Mouse (Mus musculus): ENCODE data around the gene Vps8. TPM values are rescaled to one million over a fixed set of nuclear protein-coding genes. Genes with fewer than 3 reads are reported as not detected.

Vps8 gene
- polyA plus RNA-seq, 1 experiment from 2014 or later: 18.9 TPM

DNA sequence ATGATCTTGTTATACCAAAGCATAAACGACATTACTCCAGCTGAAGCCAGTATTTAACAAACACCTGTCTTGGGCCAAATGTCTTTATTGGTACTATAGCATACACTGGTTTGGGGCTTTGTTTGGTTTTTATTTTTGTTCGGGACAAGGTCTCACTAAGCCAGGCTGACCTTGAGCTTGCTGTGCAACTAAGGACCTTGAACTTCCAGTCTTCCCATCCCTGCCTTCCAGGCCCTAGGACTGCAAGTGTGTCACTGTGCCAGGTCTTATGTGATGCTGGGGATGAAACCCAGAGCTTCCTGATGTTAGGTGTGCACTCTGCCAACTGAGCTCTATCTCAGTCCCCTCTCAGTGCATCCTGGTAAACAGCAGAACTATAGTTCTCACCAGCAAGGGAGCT, 168.6 kb downstream of the Vps8 start:
- WGBS: 86% methylated on average over 2 of the region's 2 CpGs
- H3K4me1 ChIP-seq: no peaks in the 10 kb centered on the region

DNA sequence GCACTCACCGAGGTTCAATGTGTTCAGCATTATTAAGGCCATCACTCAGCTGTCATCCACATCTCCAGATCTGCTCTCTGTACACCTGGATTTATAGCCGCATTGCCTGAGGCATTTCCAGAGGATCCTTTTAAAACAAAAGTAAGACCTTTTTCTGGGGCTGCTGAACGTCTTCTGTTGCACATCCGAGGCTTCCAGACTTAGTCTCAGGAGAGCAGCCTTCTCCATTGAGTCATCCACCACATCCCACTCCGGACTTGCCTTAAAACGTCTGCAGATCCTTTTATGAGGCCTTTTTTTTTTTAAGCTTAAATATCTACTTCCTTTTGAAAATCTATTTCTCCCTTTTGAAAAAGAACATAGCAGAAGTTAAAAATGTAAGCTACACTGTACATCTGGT, 172.6 kb downstream of the Vps8 start:
- WGBS: 87% methylated on average over 6 of the region's 6 CpGs
- Histone ChIP-seq H3K9me3 (replicated peaks) (no peaks in the 10 kb centered on the region), H3K4me1 (no peaks in the 10 kb centered on the region), H3K27ac (replicated peaks) (no peak overlapping the region), H3K27me3 (ENCODE audit: low read depth, poor library complexity, severe bottlenecking) (no peaks in the 10 kb centered on the region), H3K4me3 (no peak overlapping the region), H3K36me3 (0 out of 2 replicates have a peak, but pooled peaks cover 2% of the 10 kb centered on the region)
- DNase-seq (ENCODE audit: low spot score): no peak

More for the DNA sequence above, 168.6 kb downstream of the Vps8 start:
- no peaks in the 10 kb centered on the region for H3K27me3 ChIP-seq (ENCODE audit: low read depth, poor library complexity, severe bottlenecking)
- H3K27ac ChIP-seq (replicated peaks): no peak overlapping the region
- DNase-seq (ENCODE audit: low spot score): no peak
- H3K9me3 ChIP-seq (replicated peaks): no peaks in the 10 kb centered on the region
- no peaks in the 10 kb centered on the region for H3K36me3 ChIP-seq
- no peak overlapping the region for H3K4me3 ChIP-seq

DNA sequence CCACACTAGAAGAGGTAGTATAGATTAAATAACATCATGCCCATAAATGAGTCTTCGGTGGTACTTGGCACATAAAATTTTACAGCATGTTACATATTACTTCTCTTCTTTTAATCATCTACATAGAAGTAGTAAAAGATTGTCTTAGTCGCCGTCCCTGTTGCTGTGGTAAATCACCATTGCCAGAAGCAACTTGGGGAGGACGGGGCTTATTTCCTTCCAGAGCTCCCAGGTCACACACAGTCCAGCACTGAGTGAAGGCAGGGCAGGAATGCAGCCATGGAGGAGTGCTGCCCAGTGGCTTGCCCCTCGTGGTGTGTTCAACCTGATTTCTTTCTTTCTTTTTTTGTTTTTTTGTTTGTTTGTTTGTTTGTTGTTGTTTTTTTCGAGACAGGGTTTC, 181.4 kb downstream of the Vps8 start:
- peak; percentile 4 for DNase-seq (ENCODE audit: low spot score)
- no peak overlapping the region for H3K4me3 ChIP-seq
- H3K4me1 ChIP-seq: peaks cover 7% of the 10 kb centered on the region; the same call in 1 of the 2 replicates
- H3K36me3 ChIP-seq: no peaks in the 10 kb centered on the region
- H3K9me3 ChIP-seq (replicated peaks): no peaks in the 10 kb centered on the region
- H3K27ac ChIP-seq (replicated peaks): no peak overlapping the region
- 85% methylated on average over 6 of the region's 6 CpGs for WGBS
- no peaks in the 10 kb centered on the region for H3K27me3 ChIP-seq (ENCODE audit: low read depth, poor library complexity, severe bottlenecking)

DNA sequence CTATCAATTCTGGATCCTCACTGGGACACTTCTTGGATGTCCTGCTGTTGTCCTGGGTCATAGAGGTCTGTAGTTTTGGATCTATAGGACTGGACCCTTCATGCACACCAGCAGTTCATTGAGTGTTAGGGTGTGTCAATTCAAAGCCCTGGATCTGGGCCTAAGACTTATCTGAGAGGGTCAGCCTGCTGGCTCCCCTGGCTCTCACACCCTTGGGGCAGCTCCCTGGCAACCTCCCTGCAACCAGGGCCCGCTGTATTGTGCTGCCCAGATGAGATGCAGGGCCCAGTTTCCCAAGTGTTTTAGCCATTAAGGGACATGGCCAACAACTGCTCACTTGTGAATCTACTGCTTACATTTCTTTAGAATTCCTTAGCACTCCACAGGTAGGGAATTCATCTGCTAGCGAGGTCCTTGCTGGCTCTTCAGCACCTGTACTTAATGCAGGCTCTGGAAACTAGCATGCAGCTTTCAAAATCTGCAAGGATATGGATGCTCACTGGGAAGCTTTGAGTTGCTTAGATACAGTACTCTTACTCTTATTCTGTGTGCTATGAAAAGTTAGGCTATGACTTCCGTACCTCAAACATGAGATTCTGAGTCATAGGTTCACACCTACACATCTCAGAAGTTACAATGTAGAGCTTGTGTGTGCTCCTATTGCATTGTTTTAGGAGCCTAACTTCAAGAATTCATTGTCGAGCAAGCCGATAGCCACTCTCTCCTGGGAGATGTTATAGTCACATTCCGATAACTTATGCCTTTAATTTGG, 183.5 kb downstream of the Vps8 start:
- DNase-seq (ENCODE audit: low spot score): peak; percentile 7
- WGBS: 90% methylated on average over 6 of the region's 6 CpGs
- no peaks in the 10 kb centered on the region for H3K9me3 ChIP-seq (replicated peaks)

GRCm38 (mm10) chr16:21607021-21607650, 184.2 kb downstream of the Vps8 start:
- Histone ChIP-seq H3K27me3 (ENCODE audit: low read depth, poor library complexity, severe bottlenecking) (no peaks in the 10 kb centered on the region), H3K4me1 (peaks cover 7% of the 10 kb centered on the region; the same call in 1 of the 2 replicates), H3K27ac (replicated peaks) (no peak overlapping the region), H3K4me3 (no peak overlapping the region), H3K9me3 (replicated peaks) (no peaks in the 10 kb centered on the region), H3K36me3 (no peaks in the 10 kb centered on the region)
- 88% methylated on average over 8 of the region's 8 CpGs for WGBS
- peak; percentile 0 for DNase-seq (ENCODE audit: low spot score)

More for the DNA sequence above, 183.5 kb downstream of the Vps8 start:
- no peak overlapping the region for H3K4me3 ChIP-seq
- no peaks in the 10 kb centered on the region for H3K36me3 ChIP-seq
- H3K4me1 ChIP-seq: peaks cover 7% of the 10 kb centered on the region; the same call in 1 of the 2 replicates
- no peaks in the 10 kb centered on the region for H3K27me3 ChIP-seq (ENCODE audit: low read depth, poor library complexity, severe bottlenecking)
- no peak overlapping the region for H3K27ac ChIP-seq (replicated peaks)

DNA sequence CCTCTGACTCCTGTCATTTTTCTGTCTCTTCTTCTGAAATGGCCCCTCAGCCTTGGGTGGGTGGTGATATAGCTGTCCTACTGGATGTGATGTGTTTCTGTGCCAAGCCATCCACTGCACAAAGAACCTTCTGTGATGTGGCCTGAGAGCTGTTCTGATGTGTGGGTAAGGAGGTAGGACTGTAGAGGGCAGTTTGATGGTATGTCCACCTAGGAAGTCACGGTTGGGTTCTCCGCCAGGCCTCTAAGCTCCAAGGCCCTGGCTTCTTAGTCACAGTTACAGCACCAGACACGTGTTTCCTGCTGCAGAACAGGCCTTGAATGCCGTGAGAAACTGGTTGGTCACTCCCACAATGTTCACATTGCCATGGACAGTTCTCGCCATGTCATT, 184.7 kb downstream of the Vps8 start:
- Histone ChIP-seq H3K4me1 (peaks cover 7% of the 10 kb centered on the region; the same call in 1 of the 2 replicates), H3K9me3 (replicated peaks) (0 out of 2 replicates have a peak, but pooled peaks cover under 1% of the 10 kb centered on the region), H3K27me3 (ENCODE audit: low read depth, poor library complexity, severe bottlenecking) (no peaks in the 10 kb centered on the region), H3K36me3 (peaks cover 3% of the 10 kb centered on the region; the same call in 1 of the 2 replicates), H3K27ac (replicated peaks) (no peak overlapping the region), H3K4me3 (no peak overlapping the region)
- DNase-seq (ENCODE audit: low spot score): peak; percentile 9
- 87% methylated on average over 5 of the region's 5 CpGs for WGBS

DNA sequence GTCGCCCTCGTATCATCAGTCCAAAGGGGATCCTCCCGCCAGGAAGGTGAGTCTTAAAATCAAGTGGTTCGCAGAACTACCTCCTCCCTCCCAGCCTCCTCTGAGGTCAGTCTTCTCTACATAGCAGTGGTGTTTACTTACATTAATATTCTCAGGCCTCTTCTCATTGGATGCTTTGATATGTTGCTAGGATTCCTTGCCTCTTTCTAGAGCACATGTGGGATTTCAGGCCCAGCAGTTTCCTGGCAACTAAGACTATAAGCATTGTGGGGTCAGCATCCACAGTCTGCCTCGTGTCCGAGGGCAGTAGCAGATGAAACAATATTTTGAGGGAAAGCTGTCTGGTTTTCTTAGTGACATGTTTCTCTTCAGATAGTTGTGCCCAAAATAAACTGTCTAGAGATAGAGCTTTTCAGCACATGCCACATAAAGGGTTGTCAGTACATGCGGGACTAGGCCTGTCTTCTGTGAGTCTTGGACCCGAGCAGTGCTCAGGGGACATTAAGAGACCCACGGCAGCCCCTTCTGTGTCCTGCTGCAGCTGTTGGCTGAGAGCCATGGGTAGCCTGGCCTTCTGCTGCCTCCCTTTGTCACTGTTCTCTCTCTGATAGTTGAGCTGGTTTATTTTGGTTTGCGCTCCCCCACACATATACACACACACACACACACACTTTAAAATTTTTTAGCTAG, 185.4 kb downstream of the Vps8 start:
- Histone ChIP-seq H3K4me3 (no peak overlapping the region), H3K36me3 (peaks cover 9% of the 10 kb centered on the region), H3K4me1 (peaks cover 7% of the 10 kb centered on the region; the same call in 1 of the 2 replicates), H3K27me3 (ENCODE audit: low read depth, poor library complexity, severe bottlenecking) (no peaks in the 10 kb centered on the region), H3K27ac (replicated peaks) (0 out of 2 replicates have a peak overlapping the region, but pooled peaks have one; percentile 46), H3K9me3 (replicated peaks) (0 out of 2 replicates have a peak, but pooled peaks cover 5% of the 10 kb centered on the region)
- no peak for DNase-seq (ENCODE audit: low spot score)
- 84% methylated on average over 10 of the region's 10 CpGs for WGBS

DNA sequence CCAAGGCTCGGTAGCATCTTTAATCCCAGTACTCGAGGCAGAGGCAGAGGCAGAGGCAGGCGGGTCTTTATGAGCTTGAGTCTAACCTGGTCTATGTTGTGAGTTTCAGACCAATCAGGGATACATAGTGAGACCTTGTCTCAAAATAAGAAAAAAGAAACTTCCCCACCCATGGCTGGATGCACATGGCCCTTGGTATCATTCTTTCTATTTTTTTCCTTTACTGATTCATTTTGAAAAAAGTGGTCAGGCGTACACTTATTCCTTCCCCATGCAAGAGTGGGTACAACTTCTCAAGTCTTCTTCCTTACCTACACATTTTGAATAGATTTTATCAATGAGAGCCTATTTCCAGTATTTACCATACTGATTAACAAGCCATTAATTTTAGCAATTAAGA, 187.6 kb downstream of the Vps8 start:
- no peaks in the 10 kb centered on the region for H3K27me3 ChIP-seq (ENCODE audit: low read depth, poor library complexity, severe bottlenecking)
- H3K36me3 ChIP-seq: peaks cover 13% of the 10 kb centered on the region
- WGBS: 94% methylated on average over 4 of the region's 4 CpGs
- 0 out of 2 replicates have a peak, but pooled peaks cover 5% of the 10 kb centered on the region for H3K9me3 ChIP-seq (replicated peaks)
- H3K4me3 ChIP-seq: no peak overlapping the region
- no peak for DNase-seq (ENCODE audit: low spot score)
- H3K27ac ChIP-seq (replicated peaks): no peak overlapping the region
- peaks cover 7% of the 10 kb centered on the region; the same call in 1 of the 2 replicates for H3K4me1 ChIP-seq

DNA sequence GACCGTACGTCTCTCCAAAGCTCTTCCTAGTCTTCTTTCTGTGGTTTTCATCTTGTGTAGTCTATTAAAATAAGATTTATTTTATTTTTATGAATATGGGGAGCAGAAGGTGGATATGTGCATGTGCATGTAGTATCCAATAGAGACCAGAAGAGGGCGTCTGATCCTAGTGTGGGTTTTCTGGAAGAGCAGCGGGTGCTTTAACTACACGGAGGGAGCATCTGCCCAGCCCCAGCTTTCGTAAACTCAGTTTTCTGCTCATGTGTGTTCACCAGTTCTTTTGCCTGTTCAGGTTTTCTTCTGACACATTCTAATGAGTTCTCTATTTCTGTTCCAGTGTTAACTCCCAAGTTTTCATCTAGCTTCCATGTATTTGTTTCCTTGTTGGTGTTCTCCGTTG, 192.9 kb downstream of the Vps8 start:
- no peak overlapping the region for H3K4me3 ChIP-seq
- peaks cover 5% of the 10 kb centered on the region; the same call in 1 of the 2 replicates for H3K9me3 ChIP-seq (replicated peaks)
- no peaks in the 10 kb centered on the region for H3K27me3 ChIP-seq (ENCODE audit: low read depth, poor library complexity, severe bottlenecking)
- no peak overlapping the region for H3K27ac ChIP-seq (replicated peaks)
- WGBS: 57% methylated on average over 7 of the region's 7 CpGs
- H3K4me1 ChIP-seq: peaks cover 11% of the 10 kb centered on the region; the same call in 1 of the 2 replicates
- peak; percentile 27 for DNase-seq (ENCODE audit: low spot score)
- peaks cover 17% of the 10 kb centered on the region for H3K36me3 ChIP-seq

DNA sequence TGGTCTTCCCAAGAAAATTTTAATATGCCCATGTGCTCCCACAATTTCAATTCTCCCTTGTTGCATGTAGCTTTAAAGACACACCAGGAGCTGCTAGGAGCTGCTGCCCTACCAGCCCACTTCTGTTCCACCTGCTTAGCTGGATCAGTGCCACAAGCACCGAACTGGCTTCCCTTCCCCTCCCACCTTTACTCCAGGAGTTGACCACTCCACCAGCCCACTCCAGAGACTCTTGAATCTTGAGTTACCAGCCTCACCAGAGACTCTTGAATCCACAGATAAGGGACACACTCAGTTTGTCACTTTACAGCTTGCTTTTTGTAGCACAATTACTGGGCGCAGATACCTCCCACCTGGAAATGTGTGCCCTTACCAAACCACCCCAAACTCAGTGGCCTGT, 197.7 kb downstream of the Vps8 start:
- Histone ChIP-seq H3K4me3 (no peak overlapping the region), H3K36me3 (0 out of 2 replicates have a peak, but pooled peaks cover 4% of the 10 kb centered on the region), H3K27me3 (ENCODE audit: low read depth, poor library complexity, severe bottlenecking) (no peaks in the 10 kb centered on the region), H3K27ac (replicated peaks) (no peak overlapping the region), H3K4me1 (peaks cover 12% of the 10 kb centered on the region; the same call in 1 of the 2 replicates), H3K9me3 (replicated peaks) (no peaks in the 10 kb centered on the region; the same call in 1 of the 2 replicates)
- 92% methylated on average over 2 of the region's 2 CpGs for WGBS
- DNase-seq (ENCODE audit: low spot score): no peak

GRCm38 (mm10) chr16:21625784-21626634, 203.1 kb downstream of the Vps8 start:
- WGBS: 80% methylated on average over 6 of the region's 6 CpGs
- peak overlapping the region; percentile 33; the same call in 1 of the 2 replicates for H3K27ac ChIP-seq (replicated peaks)
- no peaks in the 10 kb centered on the region for H3K36me3 ChIP-seq
- peaks cover 19% of the 10 kb centered on the region for H3K4me1 ChIP-seq
- H3K9me3 ChIP-seq (replicated peaks): no peaks in the 10 kb centered on the region
- no peak for DNase-seq (ENCODE audit: low spot score)
- H3K27me3 ChIP-seq (ENCODE audit: low read depth, poor library complexity, severe bottlenecking): no peaks in the 10 kb centered on the region
- no peak overlapping the region for H3K4me3 ChIP-seq

DNA sequence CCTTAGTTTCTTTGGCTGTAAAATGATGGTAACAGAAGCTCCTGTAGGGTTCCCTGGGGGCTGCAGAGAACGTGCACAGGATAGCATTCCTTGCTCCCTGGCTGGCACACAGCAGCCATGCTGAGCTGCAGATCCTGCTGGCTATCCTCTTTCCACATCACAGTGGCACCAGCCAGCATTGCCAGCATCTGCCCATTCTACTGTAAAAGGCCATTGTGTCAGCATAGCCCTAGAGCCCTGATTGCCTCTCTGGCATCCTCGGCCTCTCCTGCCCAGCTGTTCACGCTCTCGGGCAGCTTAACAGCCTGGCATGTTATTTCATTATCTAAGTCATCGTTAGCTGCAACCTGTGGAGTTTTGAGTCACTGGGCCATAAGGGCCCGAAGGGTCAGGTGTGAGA, 204.3 kb downstream of the Vps8 start:
- DNase-seq (ENCODE audit: low spot score): no peak
- H3K9me3 ChIP-seq (replicated peaks): no peaks in the 10 kb centered on the region
- WGBS: 82% methylated on average over 6 of the region's 6 CpGs
- H3K4me1 ChIP-seq: peaks cover 19% of the 10 kb centered on the region
- no peaks in the 10 kb centered on the region for H3K36me3 ChIP-seq
- H3K27ac ChIP-seq (replicated peaks): peak overlapping the region; percentile 0; the same call in 1 of the 2 replicates
- H3K4me3 ChIP-seq: no peak overlapping the region
- H3K27me3 ChIP-seq (ENCODE audit: low read depth, poor library complexity, severe bottlenecking): no peaks in the 10 kb centered on the region
